10 mouse cellular contexts compared by ENCODE assay signal in the genomic region with DNA sequence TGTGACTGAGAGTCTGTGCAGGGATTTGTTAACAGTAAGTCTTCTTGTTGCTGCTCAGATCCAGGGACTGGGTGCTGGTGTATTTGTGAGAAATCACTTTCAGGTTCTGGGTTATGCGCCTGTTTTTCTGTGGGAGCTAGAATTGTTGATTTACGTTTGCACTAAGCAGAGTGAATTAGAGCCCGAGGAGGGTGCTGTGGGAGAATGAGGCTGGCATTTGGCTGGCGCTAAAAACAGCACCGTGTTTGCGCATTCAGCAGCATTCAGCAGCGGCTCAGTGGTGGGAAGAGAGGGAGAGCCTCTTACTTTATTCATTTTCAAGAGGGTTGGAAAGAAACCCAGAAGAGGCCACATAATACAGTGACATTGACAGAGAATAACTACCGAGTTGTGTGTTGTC. TPM values are rescaled to one million over a fixed set of nuclear protein-coding genes. Genes with fewer than 3 reads are reported as not detected.
A peak's percentile ranks its signal among the peaks of the same experiment; 100 is the strongest.
DNase-seq lines count a peak whose midpoint lies in the region; ATAC-seq lines count a peak whose summit lies in the region.
"Had no signal": no experiment of that assay in that cellular context is flagged by ENCODE, and none has a peak within 500 bp of the region (broad histone marks: within the 10 kb centered on the region; RNA-seq: fewer than 3 reads in every experiment).

No protein-coding gene starts in this region.

- H3K9ac ChIP-seq in heart, embryonic 12.5 days: 0 out of 2 replicates have a peak overlapping the region, but pooled peaks have one; percentile 21
- H3K9ac ChIP-seq in embryonic facial prominence, embryonic 14.5 days (ENCODE audit: low read depth, low read length): no peak overlapping the region
- 0 out of 2 replicates have a peak overlapping the region, but pooled peaks have one; percentile 5 for H3K9ac ChIP-seq in neural tube, embryonic 15.5 days (replicated peaks)
- H3K9ac ChIP-seq in liver, embryonic 12.5 days: no peak overlapping the region
- H3K9ac ChIP-seq: lung, embryonic 15.5 days had no signal

- peak overlapping the region; percentile 57 for H3K4me2 ChIP-seq in heart, embryonic 12.5 days
- H3K4me2 ChIP-seq in embryonic facial prominence, embryonic 14.5 days (ENCODE audit: low read depth, low read length): peak overlapping the region; percentile 21; the same call in 1 of the 2 replicates
- H3K4me2 ChIP-seq in neural tube, embryonic 15.5 days: peak overlapping the region; percentile 34
- no peak overlapping the region for H3K4me2 ChIP-seq in liver, embryonic 12.5 days
- H3K4me2 ChIP-seq: lung, embryonic 15.5 days had no signal

- no peak overlapping the region for H3K4me3 ChIP-seq in heart, embryonic 12.5 days
- no peak overlapping the region for H3K4me3 ChIP-seq in embryonic facial prominence, embryonic 14.5 days (ENCODE audit: low read depth, low read length)
- 0 out of 2 replicates have a peak overlapping the region, but pooled peaks have one; percentile 4 for H3K4me3 ChIP-seq in neural tube, embryonic 15.5 days (replicated peaks)
- H3K4me3 ChIP-seq in liver, embryonic 12.5 days: no peak overlapping the region
- H3K4me3 ChIP-seq: lung, embryonic 15.5 days had no signal

- H3K4me1 ChIP-seq in heart, embryonic 12.5 days (replicated peaks): peaks cover 89% of the 10 kb centered on the region
- peaks cover 77% of the 10 kb centered on the region for H3K4me1 ChIP-seq in embryonic facial prominence, embryonic 14.5 days (ENCODE audit: control insufficient read depth, insufficient read depth, low read length)
- peaks cover 95% of the 10 kb centered on the region for H3K4me1 ChIP-seq in neural tube, embryonic 15.5 days
- H3K4me1 ChIP-seq in liver, embryonic 12.5 days: peaks cover 79% of the 10 kb centered on the region

- H3K27me3 ChIP-seq in heart, embryonic 12.5 days (replicated peaks): no peaks in the 10 kb centered on the region
- no peaks in the 10 kb centered on the region for H3K27me3 ChIP-seq in embryonic facial prominence, embryonic 14.5 days (replicated peaks; ENCODE audit: control insufficient read depth, insufficient read depth, low read length)
- no peaks in the 10 kb centered on the region for H3K27me3 ChIP-seq in neural tube, embryonic 15.5 days (replicated peaks)
- H3K27me3 ChIP-seq in liver, embryonic 12.5 days (replicated peaks): no peaks in the 10 kb centered on the region
- H3K27me3 ChIP-seq: CH12.LX; lung, embryonic 15.5 days had no signal

- ATAC-seq in heart, embryonic 12.5 days (ENCODE audit: insufficient number of reproducible peaks, low FRiP score): no peak
- ATAC-seq in embryonic facial prominence, embryonic 14.5 days (ENCODE audit: low read depth): no peak
- ATAC-seq in neural tube, embryonic 15.5 days (ENCODE audit: low FRiP score): peak; percentile 30; the same call in 1 of the 2 replicates
- ATAC-seq in liver, embryonic 12.5 days: no peak

- peak overlapping the region; percentile 65 for H3K27ac ChIP-seq in heart, embryonic 12.5 days (ENCODE audit: poor library complexity, severe bottlenecking)
- H3K27ac ChIP-seq in embryonic facial prominence, embryonic 14.5 days (replicated peaks; ENCODE audit: low read depth, low read length): peak overlapping the region; percentile 36
- H3K27ac ChIP-seq in neural tube, embryonic 15.5 days (replicated peaks): peak overlapping the region; percentile 82
- H3K27ac ChIP-seq in liver, embryonic 12.5 days: no peak overlapping the region
- H3K27ac ChIP-seq: lung, embryonic 15.5 days had no signal

- no peaks in the 10 kb centered on the region for H3K9me3 ChIP-seq in heart, embryonic 12.5 days (replicated peaks)
- H3K9me3 ChIP-seq in embryonic facial prominence, embryonic 14.5 days (ENCODE audit: control insufficient read depth, low read length): no peaks in the 10 kb centered on the region
- no peaks in the 10 kb centered on the region for H3K9me3 ChIP-seq in neural tube, embryonic 15.5 days (replicated peaks)
- H3K9me3 ChIP-seq in liver, embryonic 12.5 days (replicated peaks): no peaks in the 10 kb centered on the region
- H3K9me3 ChIP-seq: lung, embryonic 15.5 days had no signal

- DNase-seq in heart, adult 18-20 months: no peak
- DNase-seq in embryonic facial prominence, embryonic 14.5 days (ENCODE audit: low spot score): no peak
- peak; percentile 81 for DNase-seq in layer of hippocampus, adult 9-11 months
- no peak for DNase-seq in ovary, adult 18-20 months (ENCODE audit: low spot score)
- DNase-seq in urinary bladder, postnatal 36 days (ENCODE audit: low spot score in 2 of 2): no peak

- H3K36me3 ChIP-seq in heart, embryonic 12.5 days: no peaks in the 10 kb centered on the region
- H3K36me3 ChIP-seq in embryonic facial prominence, embryonic 14.5 days (ENCODE audit: control insufficient read depth, insufficient read depth, low read length): no peaks in the 10 kb centered on the region
- H3K36me3 ChIP-seq in neural tube, embryonic 15.5 days: no peaks in the 10 kb centered on the region
- H3K36me3 ChIP-seq in liver, embryonic 12.5 days: no peaks in the 10 kb centered on the region
- H3K36me3 ChIP-seq: lung, embryonic 15.5 days had no signal

- WGBS in heart, embryonic 12.5 days: 24% methylated on average over 8 of the region's 8 CpGs
- 27% methylated on average over 8 of the region's 8 CpGs for WGBS in embryonic facial prominence, embryonic 14.5 days
- 7% methylated on average over 8 of the region's 8 CpGs for WGBS in neural tube, embryonic 15.5 days
- WGBS in liver, embryonic 12.5 days (ENCODE audit: insufficient replicate concordance): 60% methylated on average over 8 of the region's 8 CpGs

RNA-seq across cellular contexts. Expression of gene Map4k4, which starts 42.2 kb away (rescaled TPM):
- polyA plus RNA-seq in heart, embryonic 12.5 days (2016; fragmentation: Nextera tagmentation; extraction: Ambion mirVana): 26.1 and 31.8 TPM in 2 replicates
- 100 to 1,000 TPM; 108 to 109 TPM for total RNA-seq in heart, adult 18-20 months (2021)
- 27.8 and 32.4 TPM in 2 replicates for polyA plus RNA-seq in embryonic facial prominence, embryonic 14.5 days (2014; fragmentation: Nextera tagmentation; extraction: Ambion mirVana)
- polyA plus RNA-seq in neural tube, embryonic 15.5 days (2015; fragmentation: Nextera tagmentation; extraction: Ambion mirVana): 31.1 and 35.7 TPM in 2 replicates
- 8.8 and 9.7 TPM in 2 replicates for polyA plus RNA-seq in liver, embryonic 12.5 days (2016; fragmentation: Nextera tagmentation; extraction: Ambion mirVana)

Comparison
In these comparisons a context has a peak if more than half of its experiments do, and no peak if none do; other contexts are left out.
1. H3K9ac ChIP-seq: peak in heart, embryonic 12.5 days (single experiment) and neural tube, embryonic 15.5 days (single experiment); none in embryonic facial prominence, embryonic 14.5 days (single experiment) and liver, embryonic 12.5 days (single experiment).